Mouse (Mus musculus) heart, postnatal 25 days (tissue): ENCODE data around the gene Txlnb. TPM values are rescaled to one million over a fixed set of nuclear protein-coding genes. Genes with fewer than 3 reads are reported as not detected.

Source experiments
- total RNA-seq, 2 experiments: library from RNA; stranded (reverse); gene quantifications; 2 replicates each; pipeline ENCODE4 v1.2.3; 2021

The Txlnb gene
- total RNA-seq, 2 experiments from 2014 or later, result 263 to 278 TPM

Other genes starting within 250 kb of the Txlnb start
- gene Cited2, start 73.0 kb upstream of the Txlnb start, total RNA-seq, result 10 to 100 TPM; 42.8 to 47.9 TPM
- gene Heca, start 151.8 kb downstream of the Txlnb start, total RNA-seq, result 10 to 100 TPM; 28.6 to 29.5 TPM
- 10 to 100 TPM; 28.1 to 37.9 TPM for gene Abracl, start 227.1 kb downstream of the Txlnb start, total RNA-seq